Mouse (Mus musculus): ENCODE measurements around the gene Gnptg.

- no peak for TF ChIP-seq CTCF (IDR thresholded peaks at IDR 0.05; ENCODE audit: extremely low read depth, insufficient read depth, insufficient read length, insufficient replicate concordance)
- no peak for TF ChIP-seq POLR2A (IDR thresholded peaks at IDR 0.05; ENCODE audit: low read depth, low read length)
These were observed 24.5 kb downstream of the Gnptg start for GRCm38 (mm10) chr17:25215431-25215830.
